Mouse (Mus musculus): ENCODE results near the gene Polrmt.

DNA sequence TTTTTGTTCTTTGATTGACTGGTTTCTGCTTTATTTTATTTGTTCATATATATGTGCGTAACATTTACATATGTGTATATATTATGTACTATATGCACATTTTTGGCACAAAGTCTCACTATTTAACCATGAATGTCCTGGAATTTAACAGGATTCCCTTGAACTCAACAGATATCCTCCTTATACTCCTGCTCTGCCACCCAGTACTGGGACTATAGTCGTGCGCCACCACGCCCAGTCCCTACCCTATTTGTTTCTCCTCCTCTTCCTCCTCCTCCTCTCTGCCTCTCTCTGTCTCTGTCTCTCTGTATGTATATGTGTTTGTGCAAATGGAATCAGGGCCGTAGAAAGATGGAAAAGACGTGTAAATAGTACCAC lies 382 bp upstream of the Polrmt start:
- no peak for TF ChIP-seq CTCF (IDR thresholded peaks at IDR 0.05; ENCODE audit: low read depth, low read length)
- no peak for TF ChIP-seq POLR2A (IDR thresholded peaks at IDR 0.05; ENCODE audit: borderline replicate concordance, low read depth, low read length)

All from bone marrow macrophage, adult 2 months (primary cell).